Mouse (Mus musculus) G1E-ER4 (cell line): ENCODE measurements around the gene Nrxn3. TPM values are rescaled to one million over a fixed set of nuclear protein-coding genes. Genes with fewer than 3 reads are reported as not detected.

Experiments
- GATA1 ChIP-seq: IDR thresholded peaks from one replicate; pipeline ENCODE4 v1.8.0; 2012; ENCODE audit warnings: low read length, inconsistent platforms
- polyA plus RNA-seq: library from polyadenylated mRNA; stranded (reverse); fragments of >175 nt; gene quantifications from 2 replicates; pipeline ENCODE4 v1.2.3, GENCODE M21; 2012

Gene Nrxn3
- polyA plus RNA-seq, 1 experiment: not detected

DNA sequence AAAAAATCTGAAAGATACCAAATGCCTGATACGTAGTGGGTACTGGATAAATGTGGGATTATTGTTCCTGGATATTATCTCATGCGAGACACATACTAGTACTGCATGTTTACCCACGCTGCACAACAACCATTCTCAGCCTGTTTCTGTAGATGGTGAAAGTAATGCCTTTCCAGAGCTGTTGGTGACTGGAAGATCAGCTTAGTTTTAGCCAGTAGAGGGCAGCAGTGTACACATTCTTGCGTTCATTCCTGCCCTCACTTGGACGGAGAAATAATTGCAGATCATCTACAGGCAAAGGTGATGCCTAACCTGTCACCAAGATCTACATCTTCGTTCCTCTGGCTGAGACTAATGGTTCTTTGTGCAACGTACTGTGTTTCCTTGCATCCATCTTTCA, 791.1 kb downstream of the Nrxn3 start:
- TF ChIP-seq GATA1: no peak

GRCm38 (mm10) chr12:89516046-89516445, 793.4 kb downstream of the Nrxn3 start:
- TF ChIP-seq GATA1: no peak

GRCm38 (mm10) chr12:89530679-89531350, 808.1 kb downstream of the Nrxn3 start:
- no peak for TF ChIP-seq GATA1

DNA sequence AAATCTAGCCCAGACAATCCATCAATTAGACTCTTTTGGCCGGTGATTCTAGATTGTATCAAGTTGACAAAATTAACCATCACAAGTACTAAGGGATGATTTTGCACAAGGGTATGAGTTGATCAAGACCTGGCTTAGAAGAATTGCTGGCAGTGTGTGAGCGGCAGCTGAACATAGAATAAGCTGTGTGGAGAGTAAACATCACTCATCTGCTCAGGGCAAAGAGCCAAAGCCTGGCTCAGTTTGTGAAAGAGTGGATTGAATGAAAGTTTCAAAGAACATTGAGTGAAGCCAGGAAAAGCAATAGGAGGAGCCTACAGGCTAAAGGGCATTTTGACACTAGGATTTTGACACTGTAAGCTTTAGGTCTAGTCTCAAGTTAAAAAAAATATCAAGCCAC, 828.6 kb downstream of the Nrxn3 start:
- no peak for TF ChIP-seq GATA1

DNA sequence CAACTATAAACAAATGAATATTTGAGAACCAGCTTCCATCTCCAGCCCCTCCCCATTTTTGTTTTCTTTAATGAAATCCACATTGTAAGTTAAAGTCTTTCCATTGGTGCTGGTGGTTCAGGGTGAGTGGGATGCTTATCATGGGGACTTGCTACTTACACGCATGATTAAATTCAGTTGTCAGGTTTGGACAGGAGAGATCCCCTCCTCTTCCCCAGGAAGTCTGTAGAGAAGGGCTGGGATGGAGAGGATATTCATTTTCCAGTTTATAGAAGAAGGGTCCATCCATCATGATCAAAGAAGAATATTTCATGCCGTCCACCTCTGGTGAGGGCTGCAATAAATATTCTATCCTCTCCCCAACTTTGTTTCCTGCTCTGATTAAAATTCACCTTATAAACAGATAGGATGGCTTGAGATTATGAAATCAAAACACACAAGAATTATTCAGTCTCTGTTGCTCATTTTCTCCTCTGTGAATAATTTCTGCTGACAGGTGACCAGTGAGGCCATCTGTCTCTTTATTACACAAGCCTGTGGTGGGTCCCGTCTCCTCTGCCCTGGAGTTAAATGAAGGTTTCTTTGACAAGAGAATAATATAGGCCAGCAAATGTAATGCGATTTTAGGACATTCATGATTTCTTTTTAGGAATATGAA, 830.7 kb downstream of the Nrxn3 start:
- no peak for TF ChIP-seq GATA1

DNA sequence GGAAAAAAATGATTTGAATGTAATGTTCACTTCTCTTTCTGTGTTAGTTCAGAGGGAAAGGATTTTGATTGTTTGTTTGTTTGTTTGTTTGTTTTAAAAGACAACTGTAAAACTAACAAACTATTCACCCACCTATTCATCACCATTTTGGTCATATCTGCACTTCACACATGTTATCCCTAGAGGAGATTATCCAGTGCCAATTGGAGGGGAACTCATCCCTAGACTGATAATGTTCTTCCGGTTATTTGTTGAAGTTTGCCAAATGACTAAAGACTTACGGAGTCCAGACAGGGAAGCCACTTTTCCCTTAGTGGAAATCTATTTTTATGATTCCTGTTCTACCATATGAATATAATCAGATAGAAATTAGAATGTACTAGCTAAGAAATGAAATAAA, 831.5 kb downstream of the Nrxn3 start:
- no peak for TF ChIP-seq GATA1

DNA sequence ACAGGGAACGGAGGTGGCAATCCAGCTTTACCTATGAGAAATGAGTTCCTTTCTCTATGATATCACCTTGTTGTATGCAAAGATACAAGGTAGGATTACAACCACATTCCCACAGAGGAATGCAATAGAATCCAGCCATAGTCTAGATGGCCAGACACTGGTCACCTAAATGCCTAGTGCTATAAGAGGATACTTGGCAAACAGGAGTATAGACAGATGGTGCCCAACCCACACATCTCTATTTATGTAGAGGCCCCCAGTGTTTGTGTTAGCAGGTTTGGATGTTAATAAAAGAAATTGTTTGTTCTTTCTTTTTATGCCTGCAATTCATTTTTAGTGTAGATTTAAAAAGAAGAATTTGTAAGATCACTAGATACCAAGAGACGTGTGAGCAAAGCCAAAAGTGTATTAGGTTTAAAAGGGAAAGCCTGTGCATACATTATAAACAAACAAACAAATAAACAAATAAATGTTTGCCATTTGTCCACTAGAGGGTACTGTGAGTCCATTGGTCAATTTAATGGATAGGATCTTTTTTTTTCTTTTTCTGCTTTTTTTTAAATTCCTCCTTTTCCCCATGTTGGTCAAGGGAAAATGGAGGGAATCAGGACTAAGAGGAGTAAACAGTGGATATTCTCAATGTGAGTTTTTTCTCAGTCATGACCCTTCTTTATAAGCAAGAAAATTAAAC, 832.2 kb downstream of the Nrxn3 start:
- no peak for TF ChIP-seq GATA1

DNA sequence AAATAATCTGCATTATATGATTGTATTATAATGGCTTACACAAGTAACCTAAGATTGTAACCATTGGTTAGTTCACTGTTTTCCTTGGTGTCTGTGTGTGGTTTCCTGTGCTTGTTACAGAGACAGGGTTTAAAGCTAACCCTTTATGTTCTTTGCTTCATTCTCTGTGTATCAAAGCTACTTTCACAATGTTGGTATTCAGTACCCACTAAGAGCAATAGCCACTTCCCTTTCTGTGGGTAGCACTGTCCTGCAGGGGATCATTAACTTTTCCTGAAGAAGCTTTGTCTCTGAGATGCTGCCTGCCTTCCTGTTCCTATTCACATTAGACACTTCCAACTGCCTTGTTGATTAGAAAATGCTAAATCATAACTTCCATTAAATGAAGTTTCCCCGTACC, 836.2 kb downstream of the Nrxn3 start:
- TF ChIP-seq GATA1: no peak

DNA sequence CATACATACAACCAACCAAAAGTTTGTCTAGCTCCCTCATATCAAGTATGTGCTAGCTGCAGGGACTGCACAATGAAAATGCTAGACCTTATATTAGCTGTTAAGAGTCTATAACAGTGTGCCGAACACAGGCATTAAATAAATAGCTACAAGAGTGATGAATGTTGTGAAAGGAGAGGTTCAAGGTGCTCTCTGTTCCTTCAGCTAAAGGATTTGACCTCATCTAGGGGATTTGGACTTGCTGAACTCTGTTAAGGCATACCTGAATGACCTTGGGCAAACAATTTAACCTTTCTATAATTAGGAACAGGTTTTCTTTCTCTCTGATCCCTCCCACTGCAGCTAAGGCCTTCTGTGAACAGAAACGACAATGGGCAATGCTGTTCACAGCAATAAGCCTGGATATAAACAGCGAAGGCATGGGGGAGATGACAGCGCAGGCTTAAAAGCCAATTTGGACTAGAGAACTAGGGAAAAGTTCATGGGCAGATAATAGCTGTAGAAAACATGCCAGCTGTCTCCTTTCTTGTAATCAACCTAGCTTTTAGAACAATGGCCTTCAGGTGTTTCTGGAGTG, 839.4 kb downstream of the Nrxn3 start:
- no peak for TF ChIP-seq GATA1

DNA sequence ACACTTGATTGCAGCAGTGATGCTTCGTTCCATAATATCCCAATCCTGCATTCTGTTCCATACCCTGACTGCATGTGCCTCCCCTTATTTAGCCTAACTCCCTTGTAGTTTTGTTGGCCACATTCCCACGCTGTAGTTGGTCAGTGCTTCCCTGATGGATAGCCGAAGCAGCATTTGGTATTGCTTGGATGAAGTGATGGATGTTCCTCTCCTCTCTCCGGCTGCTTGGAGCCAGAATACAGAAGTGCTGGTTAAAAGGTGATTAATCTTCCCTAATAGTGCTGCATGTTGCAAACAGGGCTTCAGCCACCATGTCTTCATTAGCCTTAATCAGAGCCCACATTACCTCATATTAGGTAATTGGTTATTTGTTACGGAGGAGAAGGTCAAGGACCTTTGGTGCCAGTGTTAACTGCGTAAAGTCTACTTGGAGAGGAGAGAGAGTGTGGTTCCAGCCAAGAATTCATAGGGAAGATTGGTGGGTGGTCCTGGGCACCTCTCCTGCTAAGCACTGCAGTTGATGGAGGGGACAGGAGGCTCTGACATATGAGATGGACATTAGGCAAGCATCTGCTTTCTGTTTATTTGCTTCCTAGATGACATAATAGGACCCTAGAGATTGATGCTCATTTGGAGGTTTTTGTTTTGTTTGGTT, 846.2 kb downstream of the Nrxn3 start:
- no peak for TF ChIP-seq GATA1

DNA sequence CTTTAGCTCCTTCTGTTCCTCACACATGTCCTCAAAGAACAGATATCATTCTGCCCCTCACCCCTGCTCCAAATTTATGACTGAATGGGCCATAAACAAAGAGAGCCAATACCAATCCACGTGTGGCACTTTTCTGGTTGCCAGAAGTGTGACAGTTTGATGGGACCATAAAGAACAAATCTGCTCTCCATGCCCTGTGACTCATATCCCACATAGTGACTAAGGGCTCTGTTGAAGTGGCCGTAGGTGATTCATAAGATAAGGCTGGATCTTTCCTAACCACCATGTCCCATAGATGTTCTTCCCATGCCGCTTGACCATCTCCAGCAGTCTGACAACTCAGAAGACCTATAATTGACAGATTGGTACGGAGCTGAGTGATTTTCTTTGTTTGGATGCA, 869.8 kb downstream of the Nrxn3 start:
- no peak for TF ChIP-seq GATA1

GRCm38 (mm10) chr12:89613670-89614069, 891.0 kb downstream of the Nrxn3 start:
- no peak for TF ChIP-seq GATA1

DNA sequence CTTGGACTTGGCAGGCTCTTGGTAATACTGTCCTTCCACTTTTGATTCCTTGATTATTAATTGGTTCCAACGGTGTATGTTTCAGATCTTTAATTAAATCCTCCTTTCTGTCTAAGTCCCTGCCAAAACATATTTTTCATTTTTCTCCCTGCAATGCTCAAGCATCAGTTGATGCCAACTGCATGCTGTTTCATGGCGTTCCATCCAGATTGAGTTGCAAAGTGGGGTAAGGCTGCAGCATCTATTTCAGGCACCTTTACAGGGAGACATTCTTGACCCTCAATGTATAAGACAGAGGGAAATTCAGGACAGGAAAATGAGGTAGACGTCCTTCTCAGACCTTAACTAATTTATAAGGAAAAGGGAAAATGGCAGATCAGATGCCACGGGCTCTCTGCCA, 903.1 kb downstream of the Nrxn3 start:
- TF ChIP-seq GATA1: no peak

DNA sequence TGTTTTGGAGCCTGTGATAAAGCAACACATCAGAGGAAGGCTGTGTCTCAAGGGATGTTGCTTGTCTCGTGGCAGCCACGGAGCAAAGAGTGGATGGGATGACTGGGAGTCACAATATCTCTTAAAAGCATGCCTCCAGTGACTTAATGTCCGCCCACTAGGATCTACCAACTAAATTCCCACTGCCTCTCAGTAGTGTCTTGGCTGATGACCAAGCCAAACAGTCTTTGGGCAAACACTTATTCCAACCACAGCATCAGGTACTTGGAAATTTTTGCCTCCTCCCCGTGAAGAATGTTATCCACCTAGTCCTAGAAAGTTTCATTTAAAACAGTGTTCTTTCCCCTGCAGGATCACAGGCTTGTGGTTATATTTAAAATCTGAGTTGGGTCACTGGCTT, 917.4 kb downstream of the Nrxn3 start:
- TF ChIP-seq GATA1: no peak

GRCm38 (mm10) chr12:89641460-89641859, 918.8 kb downstream of the Nrxn3 start:
- TF ChIP-seq GATA1: no peak

GRCm38 (mm10) chr12:89653211-89653610, 930.5 kb downstream of the Nrxn3 start:
- no peak for TF ChIP-seq GATA1
